Mouse (Mus musculus): ENCODE data around the gene Prr5l. TPM values are rescaled to one million over a fixed set of nuclear protein-coding genes. Genes with fewer than 3 reads are reported as not detected.

The Prr5l gene
- total RNA-seq, 1 experiment from 2014 or later, result 5.1 TPM

DNA sequence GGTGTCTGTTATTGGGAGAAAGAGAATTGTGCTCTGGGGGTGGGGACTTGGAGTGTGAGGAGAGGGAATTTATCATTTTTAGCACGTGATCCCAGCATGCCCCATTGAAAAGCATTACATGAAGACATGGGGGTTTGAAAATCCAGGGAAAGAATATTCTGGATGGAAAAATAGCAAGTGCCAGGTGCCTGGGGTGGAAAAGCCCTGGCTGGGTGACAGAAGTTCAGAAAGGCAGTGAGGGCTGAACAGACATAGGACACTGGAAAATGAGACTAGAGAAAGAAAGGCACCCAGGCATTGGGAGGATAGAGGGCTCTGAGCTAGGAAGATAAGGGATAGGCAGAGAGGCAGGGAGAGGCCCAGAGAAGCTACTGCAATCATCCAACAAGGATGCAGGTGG is 62.0 kb downstream of the Prr5l start:
- DNase-seq, result no peak

DNA sequence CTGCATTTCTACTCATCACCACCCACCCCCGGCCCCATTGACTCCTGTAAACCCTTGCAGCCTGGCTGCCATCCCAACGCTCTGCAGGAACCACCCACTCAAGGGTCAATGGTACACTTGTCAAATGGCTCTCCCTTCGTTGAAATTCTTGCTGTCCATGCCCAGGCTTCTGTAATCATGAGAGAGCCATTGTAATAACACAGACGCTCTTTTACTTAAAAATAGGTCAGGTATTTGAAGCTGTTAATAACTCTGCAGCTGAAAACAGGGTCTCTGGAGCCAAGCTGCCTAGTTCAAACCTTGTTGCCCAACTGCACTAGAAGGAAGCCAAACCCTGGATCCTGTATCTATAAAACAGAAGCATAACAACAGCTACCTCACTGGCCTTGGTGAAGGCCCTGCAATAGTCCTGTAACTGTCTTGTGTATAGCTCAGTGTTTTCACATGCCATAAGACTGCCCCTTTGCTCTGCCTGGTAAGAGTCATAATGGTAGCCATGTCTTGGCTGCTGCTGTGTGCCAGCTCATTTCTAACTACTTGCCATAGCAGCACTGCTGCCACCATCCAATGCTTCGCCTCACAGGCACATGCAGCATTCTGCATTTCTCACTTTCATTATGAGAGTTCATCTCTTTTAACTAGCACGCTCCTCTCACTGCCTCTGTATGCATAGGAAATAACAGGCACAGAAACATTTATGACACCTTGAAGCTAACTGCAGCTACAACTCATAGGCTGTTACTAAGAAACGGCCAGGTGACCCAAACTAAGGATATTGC is 63.7 kb downstream of the Prr5l start:
- no peak for DNase-seq

DNA sequence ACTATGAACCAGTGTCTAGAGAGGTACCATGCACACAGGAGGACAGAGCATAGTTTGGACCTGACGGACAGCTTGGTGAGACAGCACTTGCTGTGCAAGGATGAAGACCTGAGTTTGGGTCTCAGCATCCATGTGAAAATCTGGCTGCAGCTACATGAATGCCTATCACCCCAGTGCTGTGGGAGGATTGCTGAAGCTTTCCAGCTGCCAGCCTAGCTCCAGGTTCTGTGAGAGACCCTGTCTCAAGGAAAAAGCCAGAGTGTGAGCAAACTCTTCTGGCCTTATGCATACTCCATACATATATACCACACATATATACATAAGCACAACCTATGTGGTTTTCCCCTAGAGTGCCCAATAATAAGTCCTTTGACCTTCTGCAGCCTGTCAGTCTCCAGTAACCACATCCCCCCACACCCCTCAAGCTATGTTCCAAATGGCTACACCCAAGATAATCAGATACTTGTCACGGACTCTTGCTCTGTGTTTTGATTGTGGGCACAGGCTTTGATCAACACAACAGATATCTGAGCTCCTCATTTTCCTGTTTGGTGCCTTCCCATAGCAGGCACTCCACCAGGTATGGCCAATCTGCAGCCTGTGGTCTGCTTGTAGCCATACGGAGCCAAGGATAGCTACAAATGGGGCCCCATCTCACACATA is 66.0 kb downstream of the Prr5l start:
- no peak for DNase-seq

DNA sequence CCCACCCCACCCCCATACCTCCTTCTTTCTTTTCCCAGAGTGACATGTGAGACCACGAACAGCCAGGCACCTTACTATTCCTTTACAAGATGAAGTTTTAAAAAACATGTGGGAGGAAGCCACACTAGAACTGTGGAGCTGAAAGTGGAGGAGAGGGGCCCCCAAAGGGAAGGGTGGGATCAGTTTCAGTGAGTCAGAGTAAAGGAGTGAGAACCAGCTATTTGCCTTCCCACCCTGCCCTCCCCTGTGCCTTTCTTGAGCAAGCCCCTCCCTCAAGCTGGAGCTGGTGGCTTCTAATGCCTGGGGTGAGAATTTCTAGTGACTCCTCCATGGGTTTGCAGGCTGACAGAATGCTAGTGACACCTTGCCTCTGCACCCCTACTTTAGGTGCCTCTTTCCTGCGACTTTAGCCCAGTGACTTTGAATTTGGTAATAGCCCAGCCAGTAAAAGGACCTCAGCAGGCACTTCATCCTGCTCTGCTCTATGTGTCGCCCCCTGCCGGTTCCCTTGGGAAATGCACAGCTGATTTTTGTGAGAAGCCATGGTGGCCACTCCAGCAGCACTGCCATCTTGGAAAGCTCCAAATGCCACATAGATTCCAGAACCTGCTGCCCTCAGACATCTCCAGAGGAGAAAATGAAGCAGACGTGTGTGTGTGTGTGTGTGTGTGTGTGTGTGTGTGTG is 67.4 kb downstream of the Prr5l start:
- peak; percentile 58 for DNase-seq

DNA sequence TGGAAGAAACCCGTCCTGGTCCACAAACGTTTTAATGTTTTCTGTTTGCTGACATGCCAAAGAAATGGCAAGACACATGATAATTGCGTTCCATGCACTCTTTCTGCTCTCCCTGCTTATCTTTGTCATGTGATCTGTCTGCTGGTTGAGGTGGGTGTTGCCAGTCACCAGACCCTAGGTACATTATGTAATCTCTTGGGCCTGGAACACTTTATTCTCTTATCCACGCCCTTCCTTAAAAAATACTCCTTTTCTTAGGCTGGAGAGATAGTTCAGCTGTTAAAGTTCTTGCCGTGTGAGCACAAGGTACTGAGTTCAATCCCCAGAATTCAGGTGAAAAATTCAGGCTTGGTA is 68.6 kb downstream of the Prr5l start:
- no peak for DNase-seq

DNA sequence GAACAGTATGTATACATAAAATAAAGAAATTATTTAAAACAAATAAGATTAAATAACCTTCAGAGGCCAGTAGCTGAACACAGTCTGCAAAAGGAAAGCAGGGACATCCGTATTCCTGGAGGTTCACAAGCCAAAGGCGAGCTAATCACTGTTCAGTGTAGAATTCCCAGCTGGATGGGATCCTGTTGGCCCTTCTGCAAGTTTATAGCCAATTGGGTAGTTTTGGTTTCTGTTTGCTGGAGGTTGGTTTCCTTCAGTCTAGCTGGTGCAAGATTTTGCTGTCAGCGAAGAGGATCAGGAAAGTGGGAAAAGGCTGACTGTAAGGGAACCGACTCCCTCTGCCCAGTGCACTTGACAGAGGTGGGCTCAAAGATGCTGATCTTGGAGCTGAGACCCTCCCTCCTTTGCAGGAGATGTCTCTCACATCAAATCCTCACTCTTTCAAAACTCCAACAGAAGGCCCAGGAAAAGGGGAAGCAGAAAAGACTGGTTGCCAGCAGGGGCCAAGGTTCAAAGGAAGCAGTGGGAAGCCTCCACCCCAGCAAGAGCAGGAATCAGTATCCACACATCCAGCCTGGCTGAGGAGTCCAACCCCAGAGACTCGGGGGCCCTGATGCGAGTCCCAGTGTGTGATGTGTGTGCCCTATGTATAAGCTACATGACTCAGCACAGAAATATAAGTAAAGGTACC is 69.1 kb downstream of the Prr5l start:
- peak; percentile 15 for DNase-seq

DNA sequence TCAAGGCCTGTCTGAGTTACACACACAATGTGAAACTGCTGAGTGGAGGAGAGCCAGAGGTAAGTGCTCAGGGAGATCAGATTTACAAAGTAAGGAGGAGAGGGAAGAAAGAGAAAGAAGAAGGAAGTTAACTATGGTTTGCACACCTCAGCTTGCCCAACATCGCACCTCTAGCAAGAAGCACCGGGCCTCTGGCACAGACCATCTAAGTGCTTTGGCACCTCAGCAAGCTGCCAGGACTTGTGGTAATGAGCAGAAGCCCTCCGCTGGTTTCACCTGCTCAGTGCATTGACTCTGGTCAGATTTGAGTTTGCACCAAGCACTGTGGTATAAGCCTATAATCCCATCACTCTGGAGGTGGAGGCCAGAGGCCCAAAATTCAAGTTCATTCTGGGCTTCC is 70.9 kb downstream of the Prr5l start:
- DNase-seq, result no peak

DNA sequence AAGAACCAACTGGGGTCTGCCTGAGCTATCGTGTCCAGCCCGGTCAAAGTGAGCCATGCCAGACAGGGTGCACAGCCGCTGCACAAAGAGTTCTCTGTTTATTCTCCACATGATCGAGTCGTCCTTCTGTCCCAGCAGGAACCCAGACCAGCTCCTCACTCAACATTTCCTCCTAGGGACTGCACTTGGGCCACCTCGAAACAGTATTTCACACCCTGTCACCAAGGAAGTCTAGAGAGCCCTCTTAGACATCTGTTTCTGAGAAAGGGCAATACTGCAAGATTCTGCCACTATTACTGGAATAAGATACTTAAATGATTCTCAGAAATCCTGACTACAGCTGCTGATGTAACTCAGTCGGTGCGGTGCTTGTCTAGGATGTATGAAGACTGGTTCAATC is 72.1 kb downstream of the Prr5l start:
- DNase-seq, result no peak

DNA sequence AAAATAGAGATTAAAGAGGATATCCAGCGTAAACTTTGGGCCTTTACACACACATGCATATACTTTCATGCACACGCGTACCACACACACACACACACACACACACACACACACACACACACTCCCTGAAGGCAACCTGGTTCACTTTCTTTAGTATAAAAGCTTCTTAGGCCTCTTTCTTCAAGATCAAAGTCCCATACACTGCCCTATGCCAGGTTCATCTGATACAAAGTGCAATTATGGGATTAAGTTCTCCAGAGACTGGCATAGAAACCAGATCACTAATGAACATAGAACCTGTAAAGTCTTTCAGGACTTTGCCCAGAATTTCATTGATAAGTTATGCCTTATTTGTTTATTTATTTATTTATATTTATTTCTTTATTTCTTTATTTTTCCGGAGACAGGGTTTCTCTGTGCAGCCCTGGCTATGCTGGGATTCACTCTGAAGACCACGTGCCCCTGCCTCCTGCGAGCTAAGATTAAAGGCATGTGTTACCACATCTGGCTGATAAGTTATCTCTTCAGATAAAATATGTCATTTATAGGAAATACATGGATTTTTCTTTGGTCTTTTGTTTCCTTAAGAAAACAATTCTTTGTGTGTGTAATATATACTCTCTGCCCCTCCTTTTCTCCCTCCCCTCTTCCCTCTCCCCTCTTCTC is 73.1 kb downstream of the Prr5l start:
- no peak for DNase-seq

DNA sequence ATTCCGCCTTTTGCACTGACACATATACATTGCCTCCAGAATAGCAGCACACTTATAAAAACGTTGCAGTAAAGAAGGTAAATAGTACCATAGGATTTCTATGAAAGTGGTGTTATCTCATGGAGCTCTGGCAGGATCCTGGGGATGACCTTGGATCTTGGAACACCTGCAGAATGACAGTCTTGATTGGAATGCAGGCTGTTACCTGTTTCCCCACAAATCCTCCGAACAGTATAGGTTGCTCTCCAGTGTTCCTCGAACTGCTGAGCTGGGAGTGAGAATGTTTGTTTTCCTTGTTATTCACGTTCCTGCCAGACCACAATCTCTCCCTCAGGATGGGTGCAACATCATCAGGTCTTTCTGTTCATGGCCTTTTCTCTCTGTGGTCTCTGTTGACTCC is 75.1 kb downstream of the Prr5l start:
- DNase-seq, result no peak

DNA sequence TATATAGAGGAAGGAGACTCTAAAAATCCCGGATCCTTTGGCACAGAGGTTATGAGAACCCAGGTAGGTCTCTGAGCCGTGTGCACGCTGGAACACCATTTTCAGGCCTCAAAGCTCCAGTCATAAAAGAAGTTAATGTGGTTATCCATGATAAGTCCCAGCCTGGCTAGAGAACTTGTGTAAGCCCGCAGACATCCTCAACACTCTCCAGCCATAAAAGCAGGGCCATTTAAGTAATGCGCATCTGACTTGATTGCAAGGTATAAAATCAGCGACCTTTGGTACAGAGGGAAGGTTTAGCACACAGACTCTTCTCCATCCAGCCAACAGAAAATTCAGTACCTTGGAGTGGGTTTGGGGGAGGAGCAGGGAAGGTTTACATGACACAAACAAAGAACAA is 80.6 kb downstream of the Prr5l start:
- no peak for DNase-seq

DNA sequence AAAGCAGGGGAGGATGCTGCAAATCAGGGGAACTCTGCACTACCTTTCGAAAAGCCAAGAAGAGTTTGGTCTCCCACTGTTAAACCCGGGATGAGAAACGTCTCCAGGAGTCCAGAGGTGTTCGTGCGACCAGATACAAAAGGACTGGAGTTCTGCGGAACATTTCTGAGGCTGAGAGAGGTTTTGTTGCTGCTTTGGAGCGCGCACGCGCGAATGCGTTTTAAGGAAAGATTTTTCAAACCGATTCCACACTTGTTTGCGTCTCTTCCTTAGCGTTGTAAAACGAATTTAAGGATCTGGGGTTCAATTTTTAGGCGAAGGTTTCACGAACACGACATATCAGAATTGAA is 85.0 kb downstream of the Prr5l start:
- DNase-seq, result peak; percentile 9

DNA sequence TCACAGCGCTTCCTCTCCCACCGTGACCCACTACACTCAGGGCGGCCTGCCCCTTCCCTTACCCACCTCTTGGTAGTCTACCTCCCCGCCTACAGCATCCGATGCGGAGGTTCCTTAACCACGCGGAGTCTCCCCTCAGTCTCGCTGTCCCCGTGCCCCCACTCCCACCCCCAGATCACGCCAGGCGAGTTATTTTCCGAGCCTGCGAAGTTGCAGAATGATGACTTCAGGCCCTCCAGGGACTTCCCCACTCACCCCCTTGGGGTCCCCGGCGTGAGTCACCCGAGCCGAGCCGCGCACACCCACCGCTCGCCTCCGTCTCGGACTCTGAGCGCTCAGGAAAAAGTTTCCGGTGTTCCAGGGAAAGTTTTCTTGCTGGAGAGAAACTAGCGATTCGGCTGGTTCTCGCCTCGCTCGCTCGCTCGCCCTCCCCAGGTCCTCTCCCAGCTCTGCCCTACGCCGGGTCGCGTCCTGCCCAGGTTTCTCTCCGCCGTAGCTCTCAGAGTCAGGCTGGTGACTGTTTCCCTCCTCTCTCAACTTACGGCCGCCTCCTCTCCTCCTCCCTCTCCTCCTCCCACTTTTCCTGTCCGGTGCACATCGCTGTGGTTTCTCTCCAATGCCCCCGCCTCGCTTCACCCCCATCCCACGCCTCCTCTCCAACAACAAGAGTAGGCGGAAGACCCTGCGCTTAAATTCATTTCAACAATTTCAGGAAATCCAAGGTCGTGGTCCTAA is 85.5 kb downstream of the Prr5l start:
- peak; percentile 56 for DNase-seq

DNA sequence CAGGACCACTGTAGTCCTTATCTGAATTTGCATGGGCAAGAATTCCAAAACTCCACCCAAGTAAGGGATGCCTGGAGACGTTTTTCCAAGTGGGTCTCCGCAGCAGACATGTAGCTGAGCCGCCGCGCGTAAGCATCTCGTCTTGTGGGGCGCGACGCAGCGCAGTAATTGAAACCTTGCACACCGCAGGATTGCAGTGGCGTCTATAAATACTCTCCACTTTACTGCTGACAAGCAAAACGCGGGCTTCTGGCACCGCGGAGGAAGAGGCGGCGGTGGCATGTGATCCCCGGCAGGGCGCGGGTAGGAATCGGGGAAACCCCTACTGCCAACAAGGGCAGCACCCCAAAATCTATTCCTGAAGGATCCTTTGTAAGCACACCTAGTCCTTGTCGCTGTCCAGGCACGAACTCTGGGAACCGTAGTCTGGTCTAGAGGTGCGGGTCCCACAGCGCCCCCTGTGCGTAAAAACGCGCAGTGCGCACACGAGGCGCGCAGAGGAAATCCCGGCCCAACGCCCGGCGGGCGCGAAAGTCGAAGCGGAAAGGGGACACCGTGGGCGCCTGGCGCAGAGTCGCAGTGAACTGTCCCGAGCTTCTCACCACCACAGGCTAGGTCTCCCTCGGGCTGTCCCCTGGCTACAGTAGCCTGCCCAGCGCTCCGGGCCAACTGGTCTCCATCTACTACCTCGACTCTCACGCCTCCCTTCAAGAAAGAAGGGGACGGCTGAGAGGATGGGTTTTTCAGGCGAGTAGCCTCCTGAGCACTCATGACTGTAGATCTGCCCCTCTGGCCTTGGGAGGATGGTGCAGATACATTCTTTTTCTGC is 86.3 kb downstream of the Prr5l start:
- peak; percentile 81 for DNase-seq

DNA sequence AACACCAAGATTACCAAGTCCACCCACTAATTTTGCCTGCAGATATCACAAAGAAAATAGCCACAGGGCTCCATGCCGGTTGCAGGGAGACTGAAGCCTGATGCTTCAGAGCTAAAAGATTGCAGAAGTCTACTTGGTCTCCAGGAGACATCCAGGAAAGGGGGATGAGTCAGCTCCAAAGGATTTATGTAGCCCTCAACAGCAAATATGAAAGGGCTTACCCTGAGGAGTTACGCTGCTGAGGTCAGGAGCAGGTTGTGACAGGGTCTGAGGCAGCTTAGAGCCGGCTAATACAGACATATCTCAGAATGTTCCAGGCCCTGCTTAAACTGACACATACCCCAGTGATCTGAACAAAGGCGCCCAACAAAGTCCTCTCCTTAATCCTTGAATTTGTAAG is 90.7 kb downstream of the Prr5l start:
- no peak for DNase-seq

DNA sequence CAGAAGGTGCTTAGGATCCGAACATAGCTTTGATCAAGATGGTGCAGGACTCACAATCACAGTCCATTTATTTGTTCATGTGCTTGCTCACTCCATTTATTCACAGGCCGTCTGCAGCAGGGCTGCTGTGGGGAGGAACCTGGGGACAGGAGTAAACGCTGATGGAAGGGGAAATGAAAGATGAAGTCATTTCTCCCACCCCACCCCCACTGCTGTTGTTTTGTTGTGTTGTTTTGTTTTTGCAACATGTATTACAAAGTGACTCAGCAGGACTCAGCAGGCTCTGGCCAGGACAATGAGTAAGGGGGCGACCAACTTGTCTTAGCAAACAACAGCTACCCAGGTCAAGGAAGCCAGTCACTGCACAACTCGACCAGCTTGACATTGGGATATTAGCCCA is 99.6 kb downstream of the Prr5l start:
- no peak for DNase-seq

DNA sequence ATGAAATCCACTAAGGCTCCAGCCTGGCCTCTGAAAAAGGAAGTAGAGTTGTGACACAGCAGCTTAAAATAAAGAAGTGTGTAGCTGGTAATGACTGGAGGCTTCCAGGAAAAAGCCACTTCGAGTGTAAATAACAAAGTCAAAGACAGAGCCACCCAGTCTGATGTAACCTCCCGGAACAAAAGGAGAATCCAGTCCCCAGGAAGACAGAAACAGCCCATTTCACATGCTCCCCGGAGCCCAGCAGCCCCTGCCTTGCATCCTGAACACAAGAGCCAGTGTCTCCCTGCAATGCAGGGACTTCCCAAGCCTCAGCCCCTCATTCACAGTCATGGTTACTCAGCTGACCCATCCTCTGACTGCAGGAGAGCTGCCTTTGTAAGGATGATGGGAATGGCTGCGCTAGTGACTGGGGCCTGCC is 101.5 kb downstream of the Prr5l start:
- DNase-seq, result no peak

DNA sequence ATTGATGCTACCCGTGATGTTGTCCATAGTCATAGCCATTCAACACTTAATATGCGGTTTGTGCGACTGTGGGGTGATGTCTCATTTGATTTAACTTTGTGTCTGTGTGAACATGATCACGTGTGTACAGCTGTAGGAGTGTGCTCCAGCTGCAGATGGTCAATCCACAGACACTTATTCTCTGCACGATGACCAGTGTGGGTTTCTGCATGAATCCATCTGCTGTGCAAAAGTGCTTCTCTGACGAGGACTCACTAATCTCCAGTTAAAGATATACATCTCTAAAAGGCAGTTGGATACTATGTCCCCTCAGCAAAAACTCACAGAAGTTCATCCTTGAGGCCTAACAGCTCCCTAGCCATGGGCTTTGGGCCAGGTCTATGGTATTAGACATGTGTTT is 104.7 kb downstream of the Prr5l start:
- no peak for DNase-seq

DNA sequence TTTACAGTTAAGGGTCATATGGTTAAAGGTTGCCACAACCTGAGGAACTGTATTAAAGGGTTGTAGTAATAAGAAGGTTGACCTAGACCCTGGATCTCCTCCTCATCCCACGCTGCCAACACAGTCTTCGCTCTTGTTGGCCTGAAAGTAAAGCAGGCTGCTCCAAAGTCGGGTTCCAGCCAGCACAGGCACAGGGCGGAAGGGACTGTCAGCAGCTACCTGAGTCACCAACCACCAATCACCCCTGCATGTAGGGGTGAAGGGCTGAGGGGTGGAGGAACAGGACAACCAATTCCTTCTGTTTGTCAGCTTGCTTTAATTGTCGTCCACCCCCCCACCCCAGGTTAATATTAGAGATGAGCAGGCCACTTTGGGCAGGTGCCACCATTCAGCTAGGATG is 119.3 kb downstream of the Prr5l start:
- no peak for DNase-seq

DNA sequence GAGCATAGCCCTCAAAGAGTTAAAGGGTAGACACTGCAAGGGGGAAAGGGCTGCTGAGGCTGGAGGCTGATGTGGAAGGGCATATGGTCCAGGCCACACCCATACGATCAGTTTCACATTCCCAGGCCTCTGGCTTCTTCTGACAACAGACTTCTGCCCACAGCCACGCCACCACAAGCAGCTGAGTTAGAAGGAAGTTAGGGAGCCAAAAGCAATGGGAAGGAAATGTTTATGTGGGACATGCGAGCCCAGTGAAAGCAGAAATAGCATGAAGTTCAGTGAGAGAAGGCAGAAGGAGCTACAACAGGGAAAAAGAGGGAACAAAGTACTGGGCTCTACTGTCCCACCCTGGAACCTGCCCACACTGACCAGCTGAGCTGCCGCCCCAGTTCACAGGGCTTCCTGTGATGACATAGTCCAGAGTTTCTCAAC is 119.9 kb downstream of the Prr5l start:
- DNase-seq, result no peak

DNA sequence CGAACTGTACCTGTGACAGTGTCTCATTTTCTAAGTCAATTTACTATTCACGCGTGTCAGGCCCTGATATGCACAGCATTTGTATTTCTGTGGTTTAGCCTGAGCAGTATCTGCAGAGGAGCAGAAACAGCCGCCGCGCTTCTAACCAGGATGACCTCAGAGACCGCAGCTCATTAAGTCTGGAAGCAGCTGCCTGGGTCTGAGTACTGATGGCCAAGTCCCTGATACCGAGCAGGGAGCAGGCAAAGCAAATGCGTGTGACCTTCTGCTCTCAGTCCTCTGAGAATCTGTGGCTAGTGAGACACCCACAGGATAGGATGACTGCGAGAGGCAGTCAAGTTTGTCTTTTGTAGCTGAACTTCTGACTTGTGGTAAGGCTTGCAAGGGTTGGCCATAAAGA is 120.4 kb downstream of the Prr5l start:
- no peak for DNase-seq

Data from adrenal gland, postnatal 14 days (tissue).